Mouse (Mus musculus) 3134 (cell line): ENCODE measurements around the gene Cltc.

ENCODE experiments used
- DNase-seq: peaks from one replicate; pipeline ENCODE4 v3.0.0-alpha.2; 2011; ENCODE audit warnings: low spot score; ENCODE audit not compliant: insufficient read length; ENCODE audit errors: extremely low read depth

Cltc gene

DNA sequence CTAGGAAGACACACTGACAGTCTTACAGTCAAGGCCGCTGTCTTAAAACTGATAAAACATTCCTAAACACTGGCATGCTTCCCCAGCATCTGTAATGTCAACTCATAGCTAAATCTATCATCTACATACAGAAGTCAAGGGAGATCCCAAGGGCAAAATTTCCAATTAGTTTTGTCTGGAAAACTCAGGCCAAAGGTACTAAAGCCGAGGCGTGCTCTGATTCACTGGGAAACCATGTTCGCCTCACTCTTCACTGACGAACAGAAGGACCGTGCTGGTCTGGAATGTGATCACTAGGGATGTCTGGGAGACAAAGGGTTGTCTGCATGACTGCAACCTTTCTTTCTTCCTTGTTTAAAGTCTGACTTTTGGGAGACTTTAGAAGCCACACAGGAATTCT lies 106.7 kb downstream of the Cltc start:
- no peak for DNase-seq

DNA sequence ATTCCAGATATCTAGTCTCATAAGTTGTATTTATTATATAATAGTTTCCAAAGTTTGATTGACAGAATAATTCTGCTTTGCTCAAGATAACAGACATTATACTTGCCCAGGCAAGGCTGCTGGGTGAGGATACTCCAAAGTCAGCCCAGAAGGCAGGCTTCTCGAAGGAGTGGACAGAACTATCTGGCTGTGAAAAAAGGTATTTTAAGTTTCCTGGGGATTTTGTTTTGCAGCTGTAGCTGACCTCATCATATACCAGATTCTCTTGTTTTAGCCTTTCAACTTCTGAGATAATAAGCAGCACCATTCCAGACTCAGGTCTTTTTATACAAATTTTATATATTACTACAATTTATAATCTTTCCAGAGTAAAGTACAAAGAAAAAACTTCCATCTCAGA lies 107.8 kb downstream of the Cltc start:
- no peak for DNase-seq

DNA sequence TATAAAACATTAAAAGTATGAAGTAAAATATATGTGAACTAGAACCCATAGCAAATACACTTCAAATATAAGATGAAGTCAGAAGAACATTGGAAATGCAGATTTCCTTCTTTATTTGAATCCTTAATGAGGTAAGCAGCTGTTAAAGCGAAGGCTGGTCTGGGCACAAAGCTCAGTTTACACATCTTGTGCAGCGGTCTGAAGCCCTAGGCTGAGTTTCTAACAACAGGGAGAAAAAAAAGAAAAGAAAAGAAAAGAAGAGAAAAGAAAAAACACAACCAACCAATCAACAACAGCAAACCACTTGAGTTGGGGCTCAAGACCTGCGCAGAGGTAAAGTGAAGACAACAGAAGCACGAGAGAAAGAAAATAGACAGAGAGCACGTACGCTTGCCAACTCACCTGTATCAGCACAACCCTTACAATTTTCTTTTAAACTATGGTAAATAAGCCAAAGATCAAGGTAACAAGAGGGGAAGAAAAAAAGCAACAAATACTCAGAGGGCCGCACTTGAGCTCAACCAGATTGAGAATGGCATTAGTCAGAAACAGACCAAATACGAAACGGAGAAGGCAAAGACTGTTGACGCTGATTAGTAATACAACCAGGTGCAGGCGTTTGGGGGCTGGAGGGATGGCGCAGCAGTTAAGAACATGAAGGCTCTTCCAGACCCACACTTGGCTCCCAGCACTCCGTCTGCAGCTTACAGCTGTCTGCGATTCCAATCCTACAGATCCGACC lies 109.5 kb downstream of the Cltc start:
- no peak for DNase-seq

DNA sequence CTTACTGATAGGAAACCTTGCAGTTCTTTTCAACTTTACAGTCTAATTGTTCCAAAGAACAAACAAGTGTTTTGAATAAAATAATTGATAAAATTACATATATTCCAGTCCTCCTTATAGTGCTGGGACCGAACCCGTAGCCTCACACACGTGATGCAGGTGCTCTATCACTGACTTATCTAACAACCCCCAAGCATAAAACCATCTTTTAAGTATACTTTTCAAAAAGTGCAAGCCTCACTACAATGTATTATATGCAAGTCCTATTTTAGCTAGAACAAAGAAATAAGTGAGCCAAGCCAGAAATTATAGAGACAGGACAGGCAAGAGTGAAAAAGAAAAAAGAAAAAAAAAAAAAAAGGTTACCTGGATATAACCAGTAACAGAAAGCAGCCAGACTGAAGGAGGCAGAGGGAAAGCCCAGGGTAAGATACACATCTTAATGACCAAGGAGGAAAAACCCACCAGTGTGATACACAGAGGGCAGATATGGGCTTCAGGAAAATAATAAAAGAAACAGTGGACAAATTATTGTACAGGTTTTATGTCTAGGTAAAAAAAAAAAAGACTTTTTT lies 110.4 kb downstream of the Cltc start:
- no peak for DNase-seq

DNA sequence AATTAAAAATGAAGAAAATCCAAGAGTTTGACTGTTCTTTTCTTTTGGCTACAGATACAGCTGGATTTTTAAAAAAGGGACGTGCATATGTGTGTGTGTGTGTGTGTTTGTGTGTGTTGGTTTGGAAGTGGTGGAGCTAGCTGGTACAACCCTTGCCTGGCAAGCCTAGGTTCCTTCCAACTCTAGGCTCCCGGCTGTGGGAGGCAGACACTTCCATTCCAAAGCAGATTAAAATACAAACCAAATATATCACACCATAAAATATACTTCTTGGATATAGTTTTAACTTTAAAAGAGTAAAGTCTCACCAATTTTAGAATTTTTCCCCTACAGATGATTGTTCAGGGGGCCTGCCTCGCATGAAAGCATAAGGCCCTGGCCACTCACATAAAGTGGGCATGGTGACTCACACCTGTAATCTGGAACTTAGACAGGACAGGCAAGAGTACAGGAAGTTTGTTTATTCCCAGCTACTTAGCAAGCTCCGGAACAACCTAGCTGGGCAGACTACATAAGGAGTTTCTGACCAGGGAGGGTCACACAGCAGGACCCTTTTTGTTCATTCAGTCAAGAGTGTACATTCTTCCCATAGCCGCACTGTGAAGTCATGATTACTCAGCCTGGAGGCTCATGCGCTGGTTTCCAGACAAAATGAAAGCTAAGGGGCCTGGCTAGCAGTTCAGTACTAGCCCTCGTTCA lies 111.1 kb downstream of the Cltc start:
- DNase-seq, result peak; percentile 72

DNA sequence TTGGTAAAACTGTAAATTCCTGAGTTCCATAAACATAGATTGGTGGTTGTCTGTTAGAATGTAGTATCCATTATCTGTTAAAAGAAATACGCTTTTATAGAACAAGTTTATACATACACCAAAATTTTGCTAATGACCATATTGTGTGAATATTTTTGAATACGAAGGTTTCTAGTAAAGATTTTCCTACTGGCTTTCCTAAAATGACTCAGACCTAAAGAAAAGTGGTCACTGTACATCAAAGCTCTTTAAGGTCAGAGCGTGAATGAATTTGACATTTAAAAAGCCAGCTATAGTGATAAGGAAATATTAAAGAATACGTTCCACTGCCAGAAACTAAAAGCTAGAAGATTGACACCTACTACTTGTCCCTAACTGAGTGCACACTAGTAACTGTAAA lies 112.8 kb downstream of the Cltc start:
- DNase-seq, result no peak
